Mouse (Mus musculus): Measurements from ENCODE around the gene Vezt. TPM values are rescaled to one million over a fixed set of nuclear protein-coding genes. Genes with fewer than 3 reads are reported as not detected.
A peak's percentile ranks its signal among the peaks of the same experiment; 100 is the strongest.

Vezt gene
- total and polyA plus RNA-seq, 3 experiments, result 17.2 to 21.2 (median 18.0) TPM

- no peak for TF ChIP-seq MXI1 (IDR thresholded peaks at IDR 0.05; ENCODE audit: low read depth, low read length)
- TF ChIP-seq ZMIZ1 (IDR thresholded peaks at IDR 0.05; ENCODE audit: low read depth, low read length), result no peak
- TF ChIP-seq POLR2A (IDR thresholded peaks at IDR 0.05; ENCODE audit: low read depth, low read length), result no peak
- TF ChIP-seq CHD2 (IDR thresholded peaks at IDR 0.05; ENCODE audit: low read length), result no peak
- no peak for TF ChIP-seq RCOR1 (conservative IDR thresholded peaks at IDR 0.05; ENCODE audit: low read depth, low read length)
- TF ChIP-seq PAX5 (IDR thresholded peaks at IDR 0.05; ENCODE audit: low read length), result no peak
- no peak for TF ChIP-seq MAX (IDR thresholded peaks at IDR 0.05; ENCODE audit: low read length)
- TF ChIP-seq NELFE (IDR thresholded peaks at IDR 0.05; ENCODE audit: low read depth, low read length), result no peak
- TF ChIP-seq POLR2AphosphoS2 (IDR thresholded peaks at IDR 0.05; ENCODE audit: low read depth, low read length), result no peak
- no peak for TF ChIP-seq GABPA (IDR thresholded peaks at IDR 0.05; ENCODE audit: insufficient replicate concordance, low read depth, low read length)
- no peak for TF ChIP-seq RAD21 (IDR thresholded peaks at IDR 0.05; ENCODE audit: low read depth, low read length)
- TF ChIP-seq EP300 (IDR thresholded peaks at IDR 0.05; ENCODE audit: low read length), result peak; percentile 65
- TF ChIP-seq BHLHE40 (IDR thresholded peaks at IDR 0.05; ENCODE audit: low read depth, low read length), result peak; percentile 60; the same call in 1 of the 2 replicates
- no peak for TF ChIP-seq JUND (conservative IDR thresholded peaks at IDR 0.05; ENCODE audit: low read depth, low read length)
- no peak for TF ChIP-seq HCFC1 (IDR thresholded peaks at IDR 0.05; ENCODE audit: low read depth, low read length)
These were observed 46.6 kb upstream of the Vezt start (continued) for GRCm38 (mm10) chr10:94082040-94082734.

- Histone ChIP-seq H3K4me2 (ENCODE audit: insufficient read depth, low read depth, poor library complexity, severe bottlenecking) (no peak overlapping the region), H3K36me3 (replicated peaks in 1 of 2; ENCODE audit: control insufficient read depth in 1 of 2, insufficient read depth in 1 of 2, low read length in 1 of 2) (peaks cover 10 to 18% of the 10 kb centered on the region in 2 experiments), H3K9me3 (replicated peaks; ENCODE audit: low read length) (no peaks in the 10 kb centered on the region), H3K9ac (ENCODE audit: insufficient read depth, low read depth) (no peak overlapping the region), H3K4me3 (replicated peaks in 1 of 3; ENCODE audit: low read depth in 2 of 3, low read length in 2 of 3, poor library complexity in 1 of 3) (no peak overlapping the region), H3K27ac (ENCODE audit: insufficient read depth, low read depth) (no peak overlapping the region), H3K79me2 (replicated peaks; ENCODE audit: control insufficient read depth, extremely low read depth, insufficient read depth, poor library complexity, severe bottlenecking) (peaks cover 8% of the 10 kb centered on the region), H3K27me3 (replicated peaks) (no peaks in the 10 kb centered on the region), H3K4me1 (ENCODE audit: control insufficient read depth in 1 of 2, insufficient read depth in 2 of 2) (peaks cover 14 to 61% of the 10 kb centered on the region in 2 experiments; a peak in 3 of 4 replicates)
- no peak for DNase-seq (ENCODE audit: extremely low read depth)
- TF ChIP-seq SMC3 (IDR thresholded peaks at IDR 0.05; ENCODE audit: low read depth, low read length) (no peak), NRF1 (IDR thresholded peaks at IDR 0.05; ENCODE audit: low read depth, low read length) (no peak), NELFE (IDR thresholded peaks at IDR 0.05; ENCODE audit: low read depth, low read length) (no peak)
- dilution Hi-C loops (cut with MboI; ENCODE audit: extremely low pct_ligation_motif_present, extremely low pct_unique_long_range_greater_than_20kb, low sequenced_read_pairs) (no loop called here), in situ Hi-C loops (cut with MboI; ENCODE audit: low pct_ligation_motif_present, low pct_unique_long_range_greater_than_20kb, low sequenced_read_pairs) (no loop called here)
These were observed 45.1 kb upstream of the Vezt start for GRCm38 (mm10) chr10:94080740-94081139.

Data from CH12.LX (cell line).